Mouse (Mus musculus) limb, embryonic 14.5 days (tissue): ENCODE measurements at regions not wholly inside any gene's neighbourhood (a gene's known extent, or its start where the extent isn't known, plus 50 kb on each side); places are given as distances from the start of the nearest gene placed in this dataset.

Source experiments
- ATAC-seq: fragments of 200-750 bp; cut with Nextera tagmentation; 2 replicates; pipeline ENCODE4 v1.8.0; 2017; ENCODE audit warnings: low read depth, moderate number of reproducible peaks, moderate TSS enrichment; ENCODE audit not compliant: low FRiP score
- DNase-seq: peaks from one replicate; pipeline ENCODE4 v3.0.0-alpha.2; 2015; ENCODE audit warnings: low spot score
- H3K27ac ChIP-seq: fragments of 300-500 bp; sonication (generic); replicated peaks from 2 replicates; pipeline ENCODE4 v1.5.1; 2014; ENCODE audit warnings: low read depth, mild to moderate bottlenecking, low read length, moderate library complexity, mixed read lengths
- H3K27me3 ChIP-seq: fragments of 300-500 bp; sonication (generic); 2 replicates; pipeline ENCODE4 v1.6.1; 2014; ENCODE audit warnings: low read length, mixed read lengths; ENCODE audit not compliant: control insufficient read depth, insufficient read depth
- H3K36me3 ChIP-seq: fragments of 300-500 bp; sonication (generic); 2 replicates; pipeline ENCODE4 v1.6.1; 2014; ENCODE audit warnings: mild to moderate bottlenecking, low read length, moderate library complexity, mixed read lengths; ENCODE audit not compliant: control insufficient read depth, insufficient read depth
- H3K4me1 ChIP-seq: fragments of 300-500 bp; sonication (generic); 2 replicates; pipeline ENCODE4 v1.6.1; 2014; ENCODE audit warnings: antibody characterized with exemption, low read length, mixed read lengths; ENCODE audit not compliant: control insufficient read depth, insufficient read depth
- H3K4me2 ChIP-seq: fragments of 300-500 bp; sonication (generic); replicated peaks from 2 replicates; pipeline ENCODE4 v1.6.1; 2014; ENCODE audit warnings: low read depth, mild to moderate bottlenecking, low read length, moderate library complexity; ENCODE audit not compliant: severe bottlenecking
- H3K4me3 ChIP-seq: fragments of 300-500 bp; sonication (generic); replicated peaks from 2 replicates; pipeline ENCODE4 v1.5.1; 2014; ENCODE audit warnings: low read length
- H3K9ac ChIP-seq: fragments of 300-500 bp; sonication (generic); 2 replicates; pipeline ENCODE4 v1.6.1; 2014; ENCODE audit warnings: mild to moderate bottlenecking, low read depth, low read length, moderate library complexity; ENCODE audit not compliant: severe bottlenecking
- H3K9me3 ChIP-seq: fragments of 300-500 bp; sonication (generic); 2 replicates; pipeline ENCODE4 v1.6.1; 2016; ENCODE audit warnings: low read length; ENCODE audit not compliant: control insufficient read depth
- POLR2A ChIP-seq: fragments of 200-500 bp; IDR thresholded peaks from 2 replicates; pipeline ENCODE4 v1.8.0; 2012; ENCODE audit warnings: inconsistent platforms, mild to moderate bottlenecking, moderate library complexity, borderline replicate concordance; ENCODE audit not compliant: insufficient read depth, insufficient read length; ENCODE audit errors: extremely low read depth
- WGBS: fragments of 180-500 bp; shearing (Covaris S2); extraction: QIAGEN DNeasy Blood & Tissue Kit; methylation state at CpG from one replicate; pipeline ENCODE4 v1.1.7; 2014; 5-methylcytosine and 5-hydroxymethylcytosine counted together

DNA sequence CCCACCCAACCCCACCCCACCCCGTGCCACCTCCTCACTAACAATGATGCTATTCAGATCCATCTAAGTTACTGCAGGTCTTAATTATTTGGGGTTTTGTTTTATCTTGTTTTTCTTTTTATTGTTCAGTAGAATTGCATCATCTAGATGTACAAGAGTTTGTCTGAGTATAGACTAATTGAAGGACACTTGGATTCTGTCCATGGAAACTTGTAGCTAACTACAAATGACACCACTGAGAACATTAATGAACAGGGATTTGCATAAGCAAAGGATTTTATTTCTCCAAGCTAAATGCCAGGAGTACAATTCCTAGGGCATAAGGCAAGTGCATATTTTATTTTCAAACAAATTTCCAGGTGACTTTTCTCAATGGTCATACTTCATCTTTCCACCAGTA lies 318.4 kb upstream of the Slc7a11 start:
- ATAC-seq, result no peak
- Histone ChIP-seq H3K36me3 (no peaks in the 10 kb centered on the region), H3K27me3 (no peaks in the 10 kb centered on the region), H3K9me3 (no peaks in the 10 kb centered on the region), H3K27ac (no peak overlapping the region), H3K4me3 (no peak overlapping the region), H3K4me2 (no peak overlapping the region), H3K4me1 (no peaks in the 10 kb centered on the region), H3K9ac (no peak overlapping the region)
- 0% methylated on average over 1 of the region's 1 CpGs for WGBS
- no peak for DNase-seq
- TF ChIP-seq POLR2A, result no peak

DNA sequence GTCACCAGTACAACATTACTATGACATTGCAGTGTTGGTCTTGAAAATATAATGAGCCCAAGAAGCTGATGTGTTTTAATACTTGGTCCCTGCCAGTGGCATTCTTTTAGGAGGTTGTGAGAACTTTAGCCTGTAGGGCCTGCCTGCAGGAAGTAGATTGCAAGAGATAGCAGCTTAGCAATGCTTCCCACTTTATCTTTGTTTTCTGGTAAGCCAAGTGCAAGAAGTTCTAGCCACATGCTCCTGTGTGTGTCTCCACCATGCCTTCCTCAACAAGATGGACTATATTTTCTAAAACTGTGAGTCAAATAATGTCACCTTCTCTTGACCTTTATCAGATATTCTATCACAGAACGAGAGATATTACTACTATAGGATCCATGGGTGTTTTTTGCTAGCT lies 314.7 kb upstream of the Slc7a11 start:
- no peak for ATAC-seq
- Histone ChIP-seq H3K27me3 (no peaks in the 10 kb centered on the region), H3K9me3 (no peaks in the 10 kb centered on the region), H3K9ac (no peak overlapping the region), H3K36me3 (no peaks in the 10 kb centered on the region), H3K4me3 (no peak overlapping the region), H3K4me1 (no peaks in the 10 kb centered on the region), H3K4me2 (no peak overlapping the region), H3K27ac (no peak overlapping the region)
- TF ChIP-seq POLR2A, result no peak
- 75% methylated on average over 1 of the region's 1 CpGs for WGBS
- no peak for DNase-seq

DNA sequence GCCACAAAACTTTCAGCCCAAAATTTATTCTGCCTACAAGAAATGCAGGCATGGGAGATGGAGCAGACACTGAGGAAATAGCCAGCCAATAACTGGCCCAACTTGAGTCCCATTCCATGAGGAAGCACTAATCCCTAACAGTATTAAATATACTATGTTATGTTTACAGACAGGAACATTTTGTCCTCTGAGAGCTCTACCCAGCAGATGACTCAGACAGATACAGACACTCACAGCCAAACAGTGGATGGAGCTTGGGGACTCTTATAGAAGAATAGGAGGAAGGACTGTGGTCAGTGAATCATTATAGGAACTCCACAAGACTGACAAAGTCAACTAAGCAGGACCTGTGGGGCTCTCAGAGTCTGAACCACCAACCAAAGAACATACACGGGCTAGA lies 293.8 kb upstream of the Slc7a11 start:
- no peak for ATAC-seq

GRCm38 (mm10) chr3:50719035-50719434 lies 275.6 kb upstream of the Slc7a11 start:
- ATAC-seq, result no peak
- no peak overlapping the region for H3K4me2 ChIP-seq
- H3K27ac ChIP-seq, result no peak overlapping the region
- H3K9me3 ChIP-seq, result no peaks in the 10 kb centered on the region
- no peak for DNase-seq
- no peaks in the 10 kb centered on the region for H3K4me1 ChIP-seq
- 85% methylated on average over 5 of the region's 5 CpGs for WGBS
- no peaks in the 10 kb centered on the region for H3K36me3 ChIP-seq
- no peaks in the 10 kb centered on the region for H3K27me3 ChIP-seq
- no peak overlapping the region for H3K4me3 ChIP-seq
- no peak overlapping the region for H3K9ac ChIP-seq
- TF ChIP-seq POLR2A, result no peak

More for the DNA sequence above, 293.8 kb upstream of the Slc7a11 start:
- H3K4me3 ChIP-seq, result no peak overlapping the region
- no peak overlapping the region for H3K4me2 ChIP-seq
- no peak overlapping the region for H3K27ac ChIP-seq
- no peaks in the 10 kb centered on the region for H3K36me3 ChIP-seq
- 91% methylated on average over 1 of the region's 1 CpGs for WGBS
- no peaks in the 10 kb centered on the region for H3K9me3 ChIP-seq
- TF ChIP-seq POLR2A, result no peak
- no peaks in the 10 kb centered on the region for H3K27me3 ChIP-seq
- DNase-seq, result no peak
- no peak overlapping the region for H3K9ac ChIP-seq
- H3K4me1 ChIP-seq, result no peaks in the 10 kb centered on the region

- H3K27me3 ChIP-seq, result no peaks in the 10 kb centered on the region
- no peak overlapping the region for H3K4me3 ChIP-seq
- no peaks in the 10 kb centered on the region for H3K4me1 ChIP-seq
- no peak for DNase-seq
- H3K27ac ChIP-seq, result no peak overlapping the region
- no peaks in the 10 kb centered on the region for H3K9me3 ChIP-seq
- 85% methylated on average over 6 of the region's 6 CpGs for WGBS
- no peak for ATAC-seq
- no peaks in the 10 kb centered on the region for H3K36me3 ChIP-seq
- no peak for TF ChIP-seq POLR2A
- H3K9ac ChIP-seq, result no peak overlapping the region
- H3K4me2 ChIP-seq, result no peak overlapping the region
Measured at GRCm38 (mm10) chr3:50713463-50713862, 270.0 kb upstream of the Slc7a11 start.

GRCm38 (mm10) chr3:50709415-50709989 lies 266.1 kb upstream of the Slc7a11 start:
- no peak overlapping the region for H3K4me2 ChIP-seq
- H3K36me3 ChIP-seq, result no peaks in the 10 kb centered on the region
- H3K4me3 ChIP-seq, result no peak overlapping the region
- H3K9me3 ChIP-seq, result no peaks in the 10 kb centered on the region
- no peaks in the 10 kb centered on the region for H3K4me1 ChIP-seq
- H3K9ac ChIP-seq, result no peak overlapping the region
- WGBS, result 59% methylated on average over 12 of the region's 12 CpGs
- TF ChIP-seq POLR2A, result no peak
- ATAC-seq (no peak), DNase-seq (no peak)
- H3K27me3 ChIP-seq, result no peaks in the 10 kb centered on the region
- H3K27ac ChIP-seq, result no peak overlapping the region
